Mouse (Mus musculus): ENCODE results near the gene Gzmg. TPM values are rescaled to one million over a fixed set of nuclear protein-coding genes. Genes with fewer than 3 reads are reported as not detected.

Gzmg gene
- polyA plus RNA-seq, 1 experiment from 2014 or later, result not detected

Other genes starting within 250 kb of the Gzmg start
- gene Cma1, start 214.9 kb downstream of the Gzmg start, polyA plus RNA-seq (2015; fragmentation: Nextera tagmentation; extraction: Ambion mirVana), result 18.9 and 33.3 TPM in 2 replicates
- not detected in 2 replicates for gene Cma2, start 208.6 kb downstream of the Gzmg start, polyA plus RNA-seq (2015; fragmentation: Nextera tagmentation; extraction: Ambion mirVana)
- gene Mcpt1, start 141.6 kb downstream of the Gzmg start, polyA plus RNA-seq (2015; fragmentation: Nextera tagmentation; extraction: Ambion mirVana), result 0.22 and 0.48 TPM in 2 replicates
- gene Mcpt9, start 129.1 kb downstream of the Gzmg start, polyA plus RNA-seq (2015; fragmentation: Nextera tagmentation; extraction: Ambion mirVana), result not detected in 2 replicates
- 0.65 and 0.75 TPM in 2 replicates for gene Mcpt2, start 117.5 kb downstream of the Gzmg start, polyA plus RNA-seq (2015; fragmentation: Nextera tagmentation; extraction: Ambion mirVana)
- gene Mcpt4, start 97.3 kb downstream of the Gzmg start, polyA plus RNA-seq (2015; fragmentation: Nextera tagmentation; extraction: Ambion mirVana), result 1.5 and 2.1 TPM in 2 replicates
- gene Mcpt8, start 74.3 kb downstream of the Gzmg start, polyA plus RNA-seq (2015; fragmentation: Nextera tagmentation; extraction: Ambion mirVana), result 2.1 and 4.3 TPM in 2 replicates
- 0.92 and 1.7 TPM in 2 replicates for gene Ctsg, start 57.0 kb downstream of the Gzmg start, polyA plus RNA-seq (2015; fragmentation: Nextera tagmentation; extraction: Ambion mirVana)
- gene Gzme, start 39.0 kb downstream of the Gzmg start, polyA plus RNA-seq (2015; fragmentation: Nextera tagmentation; extraction: Ambion mirVana), result not detected in 2 replicates
- not detected in 2 replicates for gene Gzmd, start 27.0 kb downstream of the Gzmg start, polyA plus RNA-seq (2015; fragmentation: Nextera tagmentation; extraction: Ambion mirVana)
- gene Gzmn, start 15.0 kb upstream of the Gzmg start, polyA plus RNA-seq (2015; fragmentation: Nextera tagmentation; extraction: Ambion mirVana), result not detected in 2 replicates
- gene Gzmf, start 51.8 kb upstream of the Gzmg start, polyA plus RNA-seq (2015; fragmentation: Nextera tagmentation; extraction: Ambion mirVana), result not detected in 2 replicates
- gene Gzmc, start 75.1 kb upstream of the Gzmg start, polyA plus RNA-seq (2015; fragmentation: Nextera tagmentation; extraction: Ambion mirVana), result not detected in 2 replicates
- gene Gzmb, start 102.7 kb upstream of the Gzmg start, polyA plus RNA-seq (2015; fragmentation: Nextera tagmentation; extraction: Ambion mirVana), result 1.6 and 1.9 TPM in 2 replicates
- gene Atp12a, start 205.5 kb upstream of the Gzmg start, polyA plus RNA-seq (2015; fragmentation: Nextera tagmentation; extraction: Ambion mirVana), result 0.04 and 0.19 TPM in 2 replicates
- 1.2 and 1.4 TPM in 2 replicates for gene Rnf17, start 243.0 kb upstream of the Gzmg start, polyA plus RNA-seq (2015; fragmentation: Nextera tagmentation; extraction: Ambion mirVana)